Mouse (Mus musculus): Measurements from ENCODE around the gene Itga9.

Itga9 gene

GRCm38 (mm10) chr9:118881946-118882284, 275.4 kb downstream of the Itga9 start:
- DNase-seq, result no peak

- no peak for DNase-seq
Measured at GRCm38 (mm10) chr9:118883150-118883549, 276.7 kb downstream of the Itga9 start.

GRCm38 (mm10) chr9:118885785-118886184, 279.3 kb downstream of the Itga9 start:
- no peak for DNase-seq

GRCm38 (mm10) chr9:118887201-118887600, 280.7 kb downstream of the Itga9 start:
- DNase-seq, result no peak

GRCm38 (mm10) chr9:118887734-118888133, 281.2 kb downstream of the Itga9 start:
- no peak for DNase-seq

- DNase-seq, result no peak
Measured at GRCm38 (mm10) chr9:118890149-118890548, 283.7 kb downstream of the Itga9 start.

GRCm38 (mm10) chr9:118890645-118891044, 284.2 kb downstream of the Itga9 start:
- DNase-seq, result no peak

- no peak for DNase-seq
Measured at GRCm38 (mm10) chr9:118891068-118891467, 284.6 kb downstream of the Itga9 start.

GRCm38 (mm10) chr9:118891593-118891992, 285.1 kb downstream of the Itga9 start:
- DNase-seq, result no peak

- no peak for DNase-seq
Measured at GRCm38 (mm10) chr9:118895101-118895500, 288.6 kb downstream of the Itga9 start.

GRCm38 (mm10) chr9:118900677-118901076, 294.2 kb downstream of the Itga9 start:
- no peak for DNase-seq

GRCm38 (mm10) chr9:118901917-118902316, 295.4 kb downstream of the Itga9 start:
- DNase-seq, result no peak

- peak; percentile 74 for DNase-seq
Measured at GRCm38 (mm10) chr9:118907934-118908620, 301.6 kb downstream of the Itga9 start.

GRCm38 (mm10) chr9:118913048-118913447, 306.6 kb downstream of the Itga9 start:
- DNase-seq, result no peak

GRCm38 (mm10) chr9:118913613-118914012, 307.1 kb downstream of the Itga9 start:
- no peak for DNase-seq

- no peak for DNase-seq
Measured at GRCm38 (mm10) chr9:118914589-118914988, 308.1 kb downstream of the Itga9 start.

- DNase-seq, result peak; percentile 35
Measured at GRCm38 (mm10) chr9:118915290-118915689, 308.8 kb downstream of the Itga9 start.

- no peak for DNase-seq
Measured at GRCm38 (mm10) chr9:118919672-118920186, 313.2 kb downstream of the Itga9 start.

- DNase-seq, result peak; percentile 75
Measured at GRCm38 (mm10) chr9:118920798-118921515, 314.5 kb downstream of the Itga9 start.

GRCm38 (mm10) chr9:118921926-118922325, 315.4 kb downstream of the Itga9 start:
- DNase-seq, result no peak

- DNase-seq, result no peak
Measured at GRCm38 (mm10) chr9:118924554-118925085, 318.1 kb downstream of the Itga9 start.

GRCm38 (mm10) chr9:118925286-118926110, 319.0 kb downstream of the Itga9 start:
- DNase-seq, result peak; percentile 98

GRCm38 (mm10) chr9:118926111-118926650, 319.7 kb downstream of the Itga9 start, which contains the start of gene Ctdspl:
TSS of gene Ctdspl (plus strand) at chr9:118926453.
- DNase-seq, result peak; percentile 84
